Mouse (Mus musculus): Measurements from ENCODE around the gene Kdm2b. TPM values are rescaled to one million over a fixed set of nuclear protein-coding genes. Genes with fewer than 3 reads are reported as not detected.

The Kdm2b gene
- polyA plus RNA-seq, 1 experiment from 2014 or later, result 26.8 TPM

GRCm38 (mm10) chr5:122843799-122844198 lies 145.8 kb downstream of the Kdm2b start:
- Histone ChIP-seq H3K9ac (ENCODE audit: low read length) (no peak overlapping the region), H3K27ac (ENCODE audit: low read length) (no peak overlapping the region), H3K4me2 (ENCODE audit: low read depth, low read length) (no peak overlapping the region), H3K4me3 (ENCODE audit: low read length) (no peak overlapping the region), H3K36me3 (ENCODE audit: control insufficient read depth, insufficient read depth) (no peaks in the 10 kb centered on the region), H3K9me3 (replicated peaks; ENCODE audit: control insufficient read depth, low read length) (no peaks in the 10 kb centered on the region), H3K4me1 (ENCODE audit: control insufficient read depth, insufficient read depth, low read length) (no peaks in the 10 kb centered on the region), H3K27me3 (ENCODE audit: control insufficient read depth, insufficient read depth, low read length) (no peaks in the 10 kb centered on the region)
- 77% methylated on average over 5 of the region's 5 CpGs for WGBS
- no peak for ATAC-seq (replicated peaks; ENCODE audit: extremely low read depth, insufficient read depth, low FRiP score)

GRCm38 (mm10) chr5:122841126-122841525 lies 148.5 kb downstream of the Kdm2b start:
- Histone ChIP-seq H3K4me2 (ENCODE audit: low read depth, low read length) (no peak overlapping the region), H3K4me1 (ENCODE audit: control insufficient read depth, insufficient read depth, low read length) (no peaks in the 10 kb centered on the region), H3K27ac (ENCODE audit: low read length) (no peak overlapping the region), H3K36me3 (ENCODE audit: control insufficient read depth, insufficient read depth) (no peaks in the 10 kb centered on the region), H3K4me3 (ENCODE audit: low read length) (no peak overlapping the region), H3K27me3 (ENCODE audit: control insufficient read depth, insufficient read depth, low read length) (no peaks in the 10 kb centered on the region), H3K9me3 (replicated peaks; ENCODE audit: control insufficient read depth, low read length) (no peaks in the 10 kb centered on the region), H3K9ac (ENCODE audit: low read length) (no peak overlapping the region)
- ATAC-seq (replicated peaks; ENCODE audit: extremely low read depth, insufficient read depth, low FRiP score), result no peak
- WGBS, result 81% methylated on average over 2 of the region's 2 CpGs

GRCm38 (mm10) chr5:122832996-122833395 lies 156.6 kb downstream of the Kdm2b start:
- ATAC-seq (replicated peaks; ENCODE audit: extremely low read depth, insufficient read depth, low FRiP score), result no peak
- no peak overlapping the region for H3K4me3 ChIP-seq (ENCODE audit: low read length)
- H3K9me3 ChIP-seq (replicated peaks; ENCODE audit: control insufficient read depth, low read length), result no peaks in the 10 kb centered on the region
- WGBS, result 71% methylated on average over 10 of the region's 10 CpGs
- H3K27ac ChIP-seq (ENCODE audit: low read length), result no peak overlapping the region
- H3K27me3 ChIP-seq (ENCODE audit: control insufficient read depth, insufficient read depth, low read length), result no peaks in the 10 kb centered on the region
- H3K9ac ChIP-seq (ENCODE audit: low read length), result no peak overlapping the region
- no peaks in the 10 kb centered on the region for H3K4me1 ChIP-seq (ENCODE audit: control insufficient read depth, insufficient read depth, low read length)
- H3K36me3 ChIP-seq (ENCODE audit: control insufficient read depth, insufficient read depth), result no peaks in the 10 kb centered on the region
- H3K4me2 ChIP-seq (ENCODE audit: low read depth, low read length), result no peak overlapping the region

- no peaks in the 10 kb centered on the region for H3K36me3 ChIP-seq (ENCODE audit: control insufficient read depth, insufficient read depth)
- H3K9ac ChIP-seq (ENCODE audit: low read length), result no peak overlapping the region
- no peak for ATAC-seq (replicated peaks; ENCODE audit: extremely low read depth, insufficient read depth, low FRiP score)
- H3K4me2 ChIP-seq (ENCODE audit: low read depth, low read length), result no peak overlapping the region
- H3K4me3 ChIP-seq (ENCODE audit: low read length), result no peak overlapping the region
- no peaks in the 10 kb centered on the region for H3K27me3 ChIP-seq (ENCODE audit: control insufficient read depth, insufficient read depth, low read length)
- H3K4me1 ChIP-seq (ENCODE audit: control insufficient read depth, insufficient read depth, low read length), result no peaks in the 10 kb centered on the region
- 79% methylated on average over 10 of the region's 10 CpGs for WGBS
- H3K27ac ChIP-seq (ENCODE audit: low read length), result no peak overlapping the region
- H3K9me3 ChIP-seq (replicated peaks; ENCODE audit: control insufficient read depth, low read length), result no peaks in the 10 kb centered on the region
Observed at GRCm38 (mm10) chr5:122832536-122832935, 157.1 kb downstream of the Kdm2b start.

- H3K9me3 ChIP-seq (replicated peaks; ENCODE audit: control insufficient read depth, low read length), result no peaks in the 10 kb centered on the region
- no peaks in the 10 kb centered on the region for H3K36me3 ChIP-seq (ENCODE audit: control insufficient read depth, insufficient read depth)
- no peaks in the 10 kb centered on the region for H3K27me3 ChIP-seq (ENCODE audit: control insufficient read depth, insufficient read depth, low read length)
- 76% methylated on average over 8 of the region's 8 CpGs for WGBS
- no peak for ATAC-seq (replicated peaks; ENCODE audit: extremely low read depth, insufficient read depth, low FRiP score)
- H3K9ac ChIP-seq (ENCODE audit: low read length), result no peak overlapping the region
- no peak overlapping the region for H3K4me3 ChIP-seq (ENCODE audit: low read length)
- H3K4me1 ChIP-seq (ENCODE audit: control insufficient read depth, insufficient read depth, low read length), result peaks cover 2% of the 10 kb centered on the region
- H3K27ac ChIP-seq (ENCODE audit: low read length), result no peak overlapping the region
- H3K4me2 ChIP-seq (ENCODE audit: low read depth, low read length), result no peak overlapping the region
Observed at GRCm38 (mm10) chr5:122825099-122825498, 164.5 kb downstream of the Kdm2b start.

GRCm38 (mm10) chr5:122824450-122824849 lies 165.2 kb downstream of the Kdm2b start:
- H3K4me3 ChIP-seq (ENCODE audit: low read length), result no peak overlapping the region
- no peak overlapping the region for H3K27ac ChIP-seq (ENCODE audit: low read length)
- H3K9ac ChIP-seq (ENCODE audit: low read length), result no peak overlapping the region
- H3K27me3 ChIP-seq (ENCODE audit: control insufficient read depth, insufficient read depth, low read length), result no peaks in the 10 kb centered on the region
- no peaks in the 10 kb centered on the region for H3K9me3 ChIP-seq (replicated peaks; ENCODE audit: control insufficient read depth, low read length)
- H3K36me3 ChIP-seq (ENCODE audit: control insufficient read depth, insufficient read depth), result peaks cover under 1% of the 10 kb centered on the region
- H3K4me2 ChIP-seq (ENCODE audit: low read depth, low read length), result no peak overlapping the region
- peaks cover 7% of the 10 kb centered on the region for H3K4me1 ChIP-seq (ENCODE audit: control insufficient read depth, insufficient read depth, low read length)
- 60% methylated on average over 6 of the region's 6 CpGs for WGBS
- ATAC-seq (replicated peaks; ENCODE audit: extremely low read depth, insufficient read depth, low FRiP score), result no peak

GRCm38 (mm10) chr5:122823976-122824375 lies 165.6 kb downstream of the Kdm2b start:
- H3K4me3 ChIP-seq (ENCODE audit: low read length), result no peak overlapping the region
- no peaks in the 10 kb centered on the region for H3K27me3 ChIP-seq (ENCODE audit: control insufficient read depth, insufficient read depth, low read length)
- H3K27ac ChIP-seq (ENCODE audit: low read length), result no peak overlapping the region
- H3K9ac ChIP-seq (ENCODE audit: low read length), result no peak overlapping the region
- no peak for ATAC-seq (replicated peaks; ENCODE audit: extremely low read depth, insufficient read depth, low FRiP score)
- H3K4me2 ChIP-seq (ENCODE audit: low read depth, low read length), result no peak overlapping the region
- peaks cover 10% of the 10 kb centered on the region for H3K4me1 ChIP-seq (ENCODE audit: control insufficient read depth, insufficient read depth, low read length)
- no peaks in the 10 kb centered on the region for H3K9me3 ChIP-seq (replicated peaks; ENCODE audit: control insufficient read depth, low read length)
- H3K36me3 ChIP-seq (ENCODE audit: control insufficient read depth, insufficient read depth), result peaks cover 4% of the 10 kb centered on the region
- 68% methylated on average over 1 of the region's 1 CpGs for WGBS

GRCm38 (mm10) chr5:122822441-122822840 lies 167.2 kb downstream of the Kdm2b start:
- Histone ChIP-seq H3K36me3 (ENCODE audit: control insufficient read depth, insufficient read depth) (peaks cover 17% of the 10 kb centered on the region), H3K4me2 (ENCODE audit: low read depth, low read length) (no peak overlapping the region), H3K27ac (ENCODE audit: low read length) (no peak overlapping the region), H3K9me3 (replicated peaks; ENCODE audit: control insufficient read depth, low read length) (no peaks in the 10 kb centered on the region), H3K27me3 (ENCODE audit: control insufficient read depth, insufficient read depth, low read length) (no peaks in the 10 kb centered on the region), H3K4me1 (ENCODE audit: control insufficient read depth, insufficient read depth, low read length) (peaks cover 10% of the 10 kb centered on the region), H3K9ac (ENCODE audit: low read length) (no peak overlapping the region), H3K4me3 (ENCODE audit: low read length) (no peak overlapping the region)
- no peak for ATAC-seq (replicated peaks; ENCODE audit: extremely low read depth, insufficient read depth, low FRiP score)
- WGBS, result 80% methylated on average over 4 of the region's 4 CpGs

GRCm38 (mm10) chr5:122821524-122821885 lies 168.1 kb downstream of the Kdm2b start:
- no peaks in the 10 kb centered on the region for H3K27me3 ChIP-seq (ENCODE audit: control insufficient read depth, insufficient read depth, low read length)
- peak overlapping the region; percentile 78 for H3K9ac ChIP-seq (ENCODE audit: low read length)
- H3K36me3 ChIP-seq (ENCODE audit: control insufficient read depth, insufficient read depth), result peaks cover 23% of the 10 kb centered on the region
- ATAC-seq (replicated peaks; ENCODE audit: extremely low read depth, insufficient read depth, low FRiP score), result peak; percentile 29
- WGBS, result 0% methylated on average over 10 of the region's 10 CpGs
- peak overlapping the region; percentile 62 for H3K4me2 ChIP-seq (ENCODE audit: low read depth, low read length)
- peak overlapping the region; percentile 93 for H3K27ac ChIP-seq (ENCODE audit: low read length)
- peaks cover 10% of the 10 kb centered on the region for H3K4me1 ChIP-seq (ENCODE audit: control insufficient read depth, insufficient read depth, low read length)
- H3K4me3 ChIP-seq (ENCODE audit: low read length), result peak overlapping the region; percentile 71
- no peaks in the 10 kb centered on the region for H3K9me3 ChIP-seq (replicated peaks; ENCODE audit: control insufficient read depth, low read length)

Data from heart, embryonic 16.5 days (tissue).